Mouse (Mus musculus) embryonic fibroblast, embryonic 13.5 days (primary cell): ENCODE results near the gene Mpzl1.

ENCODE experiments used
- CTCF ChIP-seq: IDR thresholded peaks from 2 replicates; pipeline ENCODE4 v1.5.1; 2011; ENCODE audit warnings: mild to moderate bottlenecking, control low read depth, low read length, moderate library complexity, borderline replicate concordance; ENCODE audit not compliant: insufficient read depth
- POLR2A ChIP-seq: IDR thresholded peaks from 2 replicates; pipeline ENCODE4 v1.6.1; 2011; ENCODE audit warnings: low read depth, mild to moderate bottlenecking, control low read depth, low read length, moderate library complexity

GRCm38 (mm10) chr1:165667380-165667779 lies 33.0 kb upstream of the Mpzl1 start:
- TF ChIP-seq POLR2A, result no peak
- TF ChIP-seq CTCF, result no peak
